Mouse (Mus musculus): ENCODE measurements around the gene Tmem238. TPM values are rescaled to one million over a fixed set of nuclear protein-coding genes. Genes with fewer than 3 reads are reported as not detected.
"Not testable (repeated sequence)": the region's sequence is repeated elsewhere in the genome, so short reads cannot be mapped to it uniquely, and the experiment has no call there.

The Tmem238 gene
- polyA plus RNA-seq, 1 experiment = 59.4 TPM

DNA sequence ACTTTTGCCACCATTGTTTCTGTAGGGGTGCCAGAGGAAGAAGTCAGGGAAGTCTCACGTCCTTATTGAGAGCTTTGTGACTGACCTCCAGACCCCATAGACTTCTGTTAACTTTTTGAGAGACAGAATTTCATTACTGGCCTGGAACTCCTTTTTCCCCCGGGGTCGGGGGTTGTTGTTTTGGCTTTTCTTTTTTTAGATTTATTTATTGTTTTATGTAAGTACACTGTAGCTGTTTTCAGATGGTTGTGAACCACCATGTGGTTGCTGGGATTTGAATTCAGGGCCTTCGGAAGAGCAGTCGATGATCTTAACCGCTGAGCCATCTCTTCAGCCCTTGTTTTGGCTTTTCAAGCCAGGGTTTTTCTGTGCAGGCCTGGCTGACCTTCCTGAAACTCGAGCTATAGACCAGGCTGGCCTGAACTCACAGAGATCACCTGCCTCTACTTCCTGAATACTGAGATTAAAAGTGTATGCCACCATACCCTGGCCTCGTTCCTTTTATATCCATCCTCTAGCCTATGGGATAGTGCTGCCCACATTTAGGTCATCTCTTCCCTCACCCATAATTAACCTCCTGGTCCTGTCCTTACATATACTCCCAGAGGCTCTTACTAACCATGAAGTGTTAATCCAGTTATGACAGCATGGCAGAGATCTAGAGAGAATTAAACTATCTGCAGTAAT lies 23.8 kb upstream of the Tmem238 start:
- TF ChIP-seq CTCF (IDR thresholded peaks at IDR 0.05; ENCODE audit: insufficient read depth, low read length) (no peak), POLR2A (IDR thresholded peaks at IDR 0.05; ENCODE audit: borderline replicate concordance, extremely low read depth, low read depth, low read length) (no peak)
- 19% methylated on average over 8 of the region's 8 CpGs for WGBS
- peak; percentile 25 for DNase-seq
- Histone ChIP-seq H3K4me1 (ENCODE audit: control insufficient read depth, insufficient read depth, low read length) (no peaks in the 10 kb centered on the region), H3K4me3 (replicated peaks; ENCODE audit: extremely low read depth, low read depth, low read length) (peak overlapping the region; percentile 68)

GRCm38 (mm10) chr7:4812303-4813104 lies 23.0 kb upstream of the Tmem238 start, which contains the start of gene Ube2s:
TSS of gene Ube2s (minus strand) at chr7:4812590.
- DNase-seq = peak; percentile 97
- WGBS = under 1% methylated on average over 62 of the region's 62 CpGs
- H3K4me3 ChIP-seq (replicated peaks; ENCODE audit: extremely low read depth, low read depth, low read length) = peak within 1 kb of the TSS; percentile 76
- no peaks in the 10 kb centered on the region for H3K4me1 ChIP-seq (ENCODE audit: control insufficient read depth, insufficient read depth, low read length)
- TF ChIP-seq CTCF (IDR thresholded peaks at IDR 0.05; ENCODE audit: insufficient read depth, low read length) = no peak
- TF ChIP-seq POLR2A (IDR thresholded peaks at IDR 0.05; ENCODE audit: borderline replicate concordance, extremely low read depth, low read depth, low read length) = peak; percentile 85; the same call in 1 of the 2 replicates

GRCm38 (mm10) chr7:4811842-4812302 lies 22.4 kb upstream of the Tmem238 start:
- Histone ChIP-seq H3K4me3 (replicated peaks; ENCODE audit: extremely low read depth, low read depth, low read length) (peak overlapping the region; percentile 76), H3K4me1 (ENCODE audit: control insufficient read depth, insufficient read depth, low read length) (no peaks in the 10 kb centered on the region)
- no peak for TF ChIP-seq POLR2A (IDR thresholded peaks at IDR 0.05; ENCODE audit: borderline replicate concordance, extremely low read depth, low read depth, low read length)
- no peak for TF ChIP-seq CTCF (IDR thresholded peaks at IDR 0.05; ENCODE audit: insufficient read depth, low read length)
- no peak for DNase-seq
- WGBS = 2% methylated on average over 34 of the region's 36 CpGs

DNA sequence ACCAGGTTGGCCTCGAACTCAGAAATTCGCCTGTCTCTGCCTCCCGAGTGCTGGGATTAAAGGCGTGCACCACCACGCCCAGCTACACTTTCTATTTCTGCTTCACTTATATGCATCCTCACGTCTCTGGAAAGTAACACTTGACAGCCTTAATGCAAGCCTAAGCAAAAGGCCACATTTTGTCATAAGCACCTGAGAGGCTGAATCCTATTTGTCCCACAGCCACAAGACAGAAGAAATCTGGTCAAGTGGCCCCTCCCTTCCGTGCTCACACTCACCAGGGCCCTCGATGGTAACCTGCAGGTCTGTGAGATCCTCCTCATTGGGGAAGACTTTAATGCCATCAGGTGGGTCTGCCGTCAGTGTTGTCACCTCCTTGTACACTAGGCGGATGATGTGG lies 21.7 kb upstream of the Tmem238 start:
- not testable (repeated sequence) for H3K4me1 ChIP-seq (ENCODE audit: control insufficient read depth, insufficient read depth, low read length); DNase-seq
- peak overlapping the region; percentile 76 for H3K4me3 ChIP-seq (replicated peaks; ENCODE audit: extremely low read depth, low read depth, low read length)
- 25% methylated on average over 10 of the region's 10 CpGs for WGBS

DNA sequence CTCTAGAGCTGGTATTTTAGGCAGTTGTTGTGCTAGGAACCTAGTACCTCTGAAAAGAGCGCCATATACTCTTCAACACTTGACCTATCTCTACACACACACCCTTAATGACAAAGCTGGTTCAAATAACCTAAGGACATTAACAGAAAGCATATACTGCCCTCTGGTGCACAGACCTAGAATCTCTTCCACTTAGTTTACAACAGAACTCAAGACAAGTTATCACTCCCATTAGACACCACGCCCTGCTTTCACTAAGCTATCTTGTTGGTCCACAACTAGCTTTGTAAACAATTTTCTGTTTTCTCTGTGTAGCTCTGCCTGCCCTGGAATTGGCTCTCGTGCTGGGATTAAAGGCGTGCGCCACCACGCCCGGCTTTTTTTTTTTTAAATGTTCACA lies 17.3 kb upstream of the Tmem238 start:
- Histone ChIP-seq H3K4me1 (ENCODE audit: control insufficient read depth, insufficient read depth, low read length) (no peaks in the 10 kb centered on the region), H3K4me3 (replicated peaks; ENCODE audit: extremely low read depth, low read depth, low read length) (no peak overlapping the region)
- 76% methylated on average over 7 of the region's 7 CpGs for WGBS
- no peak for DNase-seq
- TF ChIP-seq CTCF (IDR thresholded peaks at IDR 0.05; ENCODE audit: insufficient read depth, low read length) (peak; percentile 28; the same call in 1 of the 2 replicates), POLR2A (IDR thresholded peaks at IDR 0.05; ENCODE audit: borderline replicate concordance, extremely low read depth, low read depth, low read length) (no peak)

- DNase-seq = no peak
These were observed 12.8 kb upstream of the Tmem238 start for GRCm38 (mm10) chr7:4802247-4802646.

DNA sequence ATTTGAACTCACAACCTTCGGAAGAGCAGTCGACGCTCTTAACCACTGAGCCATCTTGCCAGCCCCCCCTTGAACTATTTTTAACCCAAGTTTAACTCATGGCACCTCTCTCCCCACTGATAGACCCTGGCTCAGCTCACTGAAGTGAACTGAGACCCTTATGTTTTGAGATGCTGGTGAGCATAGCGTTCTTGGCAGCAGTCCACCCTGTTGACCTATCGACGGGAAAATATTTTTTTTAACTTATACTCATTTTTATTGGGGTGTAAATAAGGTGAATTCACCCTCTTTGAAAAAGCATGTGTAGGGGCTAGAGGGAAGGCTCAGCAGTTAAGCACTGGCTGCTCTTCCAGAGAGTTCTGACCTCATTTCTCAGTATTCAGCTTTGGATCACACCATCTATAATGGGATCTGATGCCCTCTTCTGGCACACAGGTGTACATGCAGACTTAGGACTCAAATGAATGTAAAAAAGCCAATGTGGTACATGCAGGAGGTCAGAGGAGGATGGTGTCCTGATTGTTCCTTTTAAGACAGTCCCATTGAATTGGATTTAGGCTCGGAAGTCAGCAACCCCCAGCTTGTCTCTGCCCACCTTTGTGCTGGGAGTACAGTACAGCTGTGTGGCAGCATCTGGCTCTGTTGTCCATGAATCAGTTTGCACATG lies 6.4 kb upstream of the Tmem238 start:
- peaks cover 5% of the 10 kb centered on the region; the same call in 1 of the 2 replicates for H3K4me1 ChIP-seq (ENCODE audit: control insufficient read depth, insufficient read depth, low read length)
- 62% methylated on average over 7 of the region's 7 CpGs for WGBS
- TF ChIP-seq POLR2A (IDR thresholded peaks at IDR 0.05; ENCODE audit: borderline replicate concordance, extremely low read depth, low read depth, low read length) = no peak
- peak; percentile 34; the same call in 1 of the 2 replicates for TF ChIP-seq CTCF (IDR thresholded peaks at IDR 0.05; ENCODE audit: insufficient read depth, low read length)
- no peak overlapping the region for H3K4me3 ChIP-seq (replicated peaks; ENCODE audit: extremely low read depth, low read depth, low read length)
- no peak for DNase-seq

More at GRCm38 (mm10) chr7:4802247-4802646, 12.8 kb upstream of the Tmem238 start:
- TF ChIP-seq POLR2A (IDR thresholded peaks at IDR 0.05; ENCODE audit: borderline replicate concordance, extremely low read depth, low read depth, low read length) (no peak), CTCF (IDR thresholded peaks at IDR 0.05; ENCODE audit: insufficient read depth, low read length) (no peak)
- H3K4me3 ChIP-seq (replicated peaks; ENCODE audit: extremely low read depth, low read depth, low read length) = no peak overlapping the region
- H3K4me1 ChIP-seq (ENCODE audit: control insufficient read depth, insufficient read depth, low read length) = no peaks in the 10 kb centered on the region

DNA sequence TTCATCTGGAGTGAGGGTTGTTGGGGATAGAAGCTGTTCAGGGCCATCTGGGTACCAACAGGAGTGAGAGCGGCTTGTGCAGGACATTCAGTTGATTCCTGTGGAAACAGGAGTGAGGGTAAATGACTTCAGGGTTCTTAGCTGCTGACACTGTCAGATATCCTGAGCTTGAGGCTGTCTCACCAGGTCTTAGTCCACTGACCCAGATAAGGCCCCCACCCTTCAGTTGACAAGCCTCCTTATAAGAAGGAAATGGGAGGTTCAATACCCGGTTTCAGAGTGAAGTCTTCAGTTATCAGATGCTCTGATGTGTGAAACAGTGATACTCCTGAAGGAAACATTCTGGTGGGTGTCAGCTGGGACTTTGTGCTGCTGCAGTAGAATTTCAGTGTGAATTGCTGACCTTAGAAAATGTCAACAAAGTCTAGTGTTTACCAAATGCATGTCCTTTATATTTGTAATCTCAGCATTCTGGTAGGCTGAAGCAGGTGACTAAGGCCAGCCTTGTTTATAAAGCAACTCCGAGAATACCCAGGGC lies 5.2 kb upstream of the Tmem238 start:
- peaks cover 6% of the 10 kb centered on the region for H3K4me1 ChIP-seq (ENCODE audit: control insufficient read depth, insufficient read depth, low read length)
- TF ChIP-seq CTCF (IDR thresholded peaks at IDR 0.05; ENCODE audit: insufficient read depth, low read length) = no peak
- TF ChIP-seq POLR2A (IDR thresholded peaks at IDR 0.05; ENCODE audit: borderline replicate concordance, extremely low read depth, low read depth, low read length) = no peak
- no peak for DNase-seq
- no peak overlapping the region for H3K4me3 ChIP-seq (replicated peaks; ENCODE audit: extremely low read depth, low read depth, low read length)
- 53% methylated on average over 3 of the region's 3 CpGs for WGBS

DNA sequence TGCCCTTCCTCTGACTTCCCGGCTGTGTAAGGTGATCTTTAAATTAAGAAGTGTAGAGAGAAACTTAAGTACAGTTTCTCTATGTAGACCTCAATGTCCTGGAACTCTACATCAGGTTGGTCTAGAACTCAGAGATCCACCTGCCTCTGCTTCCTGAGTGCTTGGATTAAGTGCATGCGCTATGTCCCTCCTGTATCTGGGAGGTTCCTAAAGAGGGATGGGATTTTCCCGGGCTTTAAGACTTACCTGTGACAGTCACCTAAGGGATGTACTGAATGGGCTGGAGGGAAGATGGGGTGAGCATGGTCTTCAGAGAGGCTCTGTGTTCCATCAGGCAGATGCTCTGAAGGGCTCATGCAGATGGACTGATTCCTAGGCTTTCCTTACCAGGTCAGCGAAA lies 4.2 kb upstream of the Tmem238 start:
- no peak for TF ChIP-seq POLR2A (IDR thresholded peaks at IDR 0.05; ENCODE audit: borderline replicate concordance, extremely low read depth, low read depth, low read length)
- TF ChIP-seq CTCF (IDR thresholded peaks at IDR 0.05; ENCODE audit: insufficient read depth, low read length) = no peak
- Histone ChIP-seq H3K4me1 (ENCODE audit: control insufficient read depth, insufficient read depth, low read length) (peaks cover 8% of the 10 kb centered on the region), H3K4me3 (replicated peaks; ENCODE audit: extremely low read depth, low read depth, low read length) (peak overlapping the region; percentile 84)
- DNase-seq = no peak
- 35% methylated on average over 4 of the region's 4 CpGs for WGBS

DNA sequence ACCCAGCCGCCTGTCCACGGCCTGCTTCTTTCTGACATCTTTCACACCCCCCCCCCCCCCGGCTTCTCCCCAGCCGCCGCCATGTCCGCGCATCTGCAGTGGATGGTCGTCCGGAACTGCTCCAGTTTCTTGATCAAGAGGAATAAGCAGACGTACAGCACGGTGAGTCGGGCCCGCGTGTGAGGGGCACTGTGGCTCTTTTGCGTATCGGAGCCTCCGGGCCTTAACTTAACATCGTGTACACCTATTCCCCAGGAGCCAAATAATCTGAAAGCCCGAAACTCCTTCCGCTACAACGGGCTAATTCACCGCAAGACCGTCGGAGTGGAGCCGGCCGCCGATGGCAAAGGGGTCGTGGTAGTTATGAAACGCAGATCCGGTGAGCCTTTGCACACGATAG lies 3.8 kb upstream of the Tmem238 start:
- Histone ChIP-seq H3K4me1 (ENCODE audit: control insufficient read depth, insufficient read depth, low read length) (peaks cover 13% of the 10 kb centered on the region), H3K4me3 (replicated peaks; ENCODE audit: extremely low read depth, low read depth, low read length) (peak overlapping the region; percentile 84)
- WGBS = under 1% methylated on average over 31 of the region's 31 CpGs
- DNase-seq = not testable (repeated sequence)

Measured in lung, adult 2 months (tissue).